Mouse (Mus musculus): ENCODE measurements around the gene Pyroxd2.

DNA sequence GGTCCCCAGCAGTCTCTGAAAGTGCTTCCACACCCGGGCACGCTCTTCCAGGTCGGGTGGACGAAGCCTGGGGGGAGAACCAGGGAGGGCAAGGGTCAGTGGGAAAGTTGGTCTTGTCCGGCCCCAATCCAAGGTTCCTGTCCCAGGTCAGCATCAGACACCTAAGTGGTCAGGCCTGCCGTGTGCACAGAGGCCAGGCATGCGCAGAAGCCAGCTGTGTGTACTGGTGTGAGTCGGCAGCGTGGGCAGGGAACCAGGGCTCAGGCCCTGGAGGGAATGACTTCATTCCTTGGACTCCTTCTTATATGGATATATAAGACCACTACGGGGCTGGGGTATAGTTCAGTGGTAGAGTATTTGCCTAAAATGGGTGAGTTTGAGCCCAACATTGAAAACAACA is 17.1 kb upstream of the Pyroxd2 start:
- TF ChIP-seq EP300 (IDR thresholded peaks at IDR 0.05), result no peak
- no peak for TF ChIP-seq CTCF (IDR thresholded peaks at IDR 0.05)

Data from lung, postnatal 0 days (tissue).